Mouse (Mus musculus) liver, embryonic 14.5 days (tissue): Measurements from ENCODE around the gene Sppl3.

Source experiments
- CTCF ChIP-seq: IDR thresholded peaks from 2 replicates; pipeline ENCODE4 v1.5.1; 2016; ENCODE audit warnings: antibody characterized with exemption, low read depth, control low read depth
- EP300 ChIP-seq: IDR thresholded peaks from 2 replicates; pipeline ENCODE4 v1.6.1; 2016; ENCODE audit warnings: antibody characterized with exemption, low read depth

DNA sequence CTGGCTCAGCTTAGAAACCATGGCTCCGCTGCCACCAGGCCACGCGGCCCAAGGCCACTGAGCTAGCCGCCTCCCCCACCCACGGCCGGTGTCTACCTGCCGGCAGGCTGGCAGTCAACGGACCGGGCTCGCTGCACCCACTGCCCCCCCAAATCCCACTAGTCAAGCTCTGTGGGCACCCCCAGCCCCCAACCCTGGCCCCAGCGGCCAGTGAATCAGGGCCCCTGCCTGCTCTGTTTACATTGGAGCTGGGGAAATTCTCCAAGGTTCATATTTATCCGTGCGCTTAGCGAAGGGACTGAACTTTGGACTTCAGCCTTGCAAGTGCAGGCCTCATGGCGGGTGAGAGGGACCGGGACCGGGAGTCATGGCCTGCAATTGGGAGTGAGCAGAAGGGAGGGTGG is 40.1 kb upstream of the Sppl3 start, which contains the start of gene Hnf1a:
- TF ChIP-seq CTCF (no peak), EP300 (no peak)
